Mouse (Mus musculus) adrenal gland, adult 18-20 months (tissue): ENCODE data around the gene Psma6. TPM values are rescaled to one million over a fixed set of nuclear protein-coding genes. Genes with fewer than 3 reads are reported as not detected.

Experiments used
- DNase-seq, 2 experiments: peaks; one replicate each; pipeline ENCODE4 v3.0.0; 2021 to 2022; ENCODE audit warnings: low spot score in 2 of 2
- total RNA-seq, 2 experiments: library from RNA; stranded (reverse); gene quantifications; 1 replicate in 1 of 2; 2 replicates in 1 of 2; pipeline ENCODE4 v1.2.3; 2021

Psma6 gene
- total RNA-seq, 2 experiments from 2014 or later = 230 to 239 TPM

DNA sequence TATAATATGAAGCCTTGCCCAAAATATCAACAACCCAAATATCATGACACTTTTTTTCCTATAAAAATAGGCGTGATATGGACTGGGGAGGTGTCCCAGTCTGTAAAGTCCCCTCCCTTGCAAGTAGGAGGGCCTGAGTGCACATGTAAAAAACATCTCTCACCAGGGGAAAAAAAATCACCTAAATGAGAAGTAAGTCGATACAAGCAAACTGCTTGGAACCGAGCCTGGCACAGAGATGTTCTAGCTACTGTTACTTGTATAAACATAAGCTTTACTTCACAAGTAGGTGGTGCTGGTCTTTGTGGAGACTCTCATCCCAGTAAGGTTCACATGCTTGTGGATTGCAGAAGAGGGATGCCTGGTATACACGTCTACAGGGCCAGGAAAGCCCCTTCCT, 76.9 kb downstream of the Psma6 start:
- DNase-seq = no peak

DNA sequence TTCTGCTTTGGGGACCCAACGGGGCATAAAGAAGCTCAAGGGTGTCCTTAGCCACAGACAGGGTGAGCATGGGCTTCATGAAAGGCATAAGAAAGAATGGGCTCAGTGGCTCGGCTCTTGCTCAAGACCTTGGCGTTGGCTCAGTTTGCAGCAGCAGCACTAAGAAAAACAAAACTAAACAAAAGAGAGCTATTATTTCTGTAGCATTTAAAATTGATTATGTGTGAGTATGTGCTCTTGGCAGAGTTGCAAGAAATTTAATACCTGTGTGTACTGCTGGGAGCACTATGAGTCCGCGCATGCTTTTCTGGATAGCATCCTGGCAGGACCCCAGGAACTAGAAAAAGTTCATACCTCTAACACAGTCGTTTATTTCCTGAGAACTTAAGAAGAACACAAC, 77.7 kb downstream of the Psma6 start:
- no peak for DNase-seq

DNA sequence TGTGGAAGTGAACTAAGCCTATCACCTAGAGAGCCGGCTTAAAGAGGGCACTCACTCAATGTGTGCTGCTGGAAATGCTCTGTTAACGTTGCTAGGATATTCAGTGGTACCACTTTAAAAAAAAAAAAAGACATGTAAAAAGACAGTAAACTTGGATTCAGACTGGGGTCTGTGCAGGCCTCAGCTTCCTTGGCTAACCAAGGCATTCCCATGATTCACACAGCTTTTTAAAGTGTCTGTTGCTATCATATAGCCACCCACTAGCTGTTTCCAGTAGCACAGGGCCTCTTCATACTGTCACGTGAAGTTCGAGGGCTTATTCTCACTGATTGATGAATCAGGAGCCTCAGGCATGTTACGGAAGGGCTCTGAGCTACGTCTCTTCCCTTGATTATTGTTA, 78.4 kb downstream of the Psma6 start:
- DNase-seq = no peak

DNA sequence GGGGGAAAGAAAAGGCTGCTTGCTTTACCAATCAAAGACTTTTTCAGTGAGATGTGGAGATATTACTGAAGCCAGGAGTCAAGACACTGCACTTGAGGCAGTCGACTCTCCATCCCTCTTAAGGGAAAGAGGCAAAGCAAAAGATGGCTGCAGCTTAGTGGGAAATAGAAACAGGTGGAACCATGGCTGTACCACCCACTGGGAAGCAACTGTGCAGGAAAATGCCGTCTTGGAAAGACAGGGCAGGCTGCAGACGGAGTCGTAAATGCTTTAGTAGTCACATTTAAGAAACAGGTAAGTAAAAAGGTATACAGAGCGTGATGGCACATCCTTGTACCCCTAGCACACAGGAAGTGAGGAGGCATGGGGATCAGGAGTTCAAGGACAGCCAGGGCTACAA, 79.1 kb downstream of the Psma6 start:
- no peak for DNase-seq

DNA sequence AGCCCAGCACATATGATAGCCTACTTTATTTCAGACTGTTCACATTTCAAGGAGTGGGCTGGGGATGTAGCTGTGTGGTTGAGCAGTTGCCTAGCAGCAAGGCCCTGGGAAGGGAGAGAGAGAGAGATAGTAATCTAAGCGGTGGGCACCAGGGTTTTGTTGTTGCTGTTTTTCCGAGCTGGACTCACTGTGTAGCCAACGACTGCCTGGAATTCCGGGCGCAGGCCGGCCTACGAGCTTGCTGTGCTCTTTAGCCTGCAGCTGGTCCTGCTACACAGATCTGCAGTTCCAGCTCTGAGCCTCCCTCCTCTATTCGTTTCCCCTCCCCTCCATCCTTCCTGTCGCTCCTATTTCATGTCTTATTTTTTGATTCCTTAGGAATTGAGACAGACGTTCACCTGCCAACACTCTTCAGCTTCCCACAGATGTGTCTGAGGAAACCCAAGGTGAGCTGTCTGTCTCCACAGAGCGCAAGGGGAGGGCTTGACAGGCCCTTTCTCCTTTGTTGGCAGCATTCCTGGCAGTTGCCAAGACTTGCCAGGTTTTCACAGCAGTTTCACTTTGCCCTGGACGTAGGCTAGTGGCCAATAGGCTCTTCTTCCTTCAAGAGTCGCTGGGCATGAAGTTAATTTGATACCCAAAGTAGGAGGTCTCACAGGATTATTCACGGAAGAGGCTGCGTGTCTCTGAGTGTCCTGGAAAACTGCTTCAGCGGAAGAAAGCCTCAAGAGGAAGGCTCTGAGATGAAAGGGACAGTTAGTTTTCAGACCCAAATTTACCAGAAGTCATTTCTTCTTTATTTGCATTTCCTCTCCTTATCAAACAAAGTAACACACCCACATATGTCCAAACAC, 80.2 kb downstream of the Psma6 start:
- peak; percentile 46 to 49 for DNase-seq

DNA sequence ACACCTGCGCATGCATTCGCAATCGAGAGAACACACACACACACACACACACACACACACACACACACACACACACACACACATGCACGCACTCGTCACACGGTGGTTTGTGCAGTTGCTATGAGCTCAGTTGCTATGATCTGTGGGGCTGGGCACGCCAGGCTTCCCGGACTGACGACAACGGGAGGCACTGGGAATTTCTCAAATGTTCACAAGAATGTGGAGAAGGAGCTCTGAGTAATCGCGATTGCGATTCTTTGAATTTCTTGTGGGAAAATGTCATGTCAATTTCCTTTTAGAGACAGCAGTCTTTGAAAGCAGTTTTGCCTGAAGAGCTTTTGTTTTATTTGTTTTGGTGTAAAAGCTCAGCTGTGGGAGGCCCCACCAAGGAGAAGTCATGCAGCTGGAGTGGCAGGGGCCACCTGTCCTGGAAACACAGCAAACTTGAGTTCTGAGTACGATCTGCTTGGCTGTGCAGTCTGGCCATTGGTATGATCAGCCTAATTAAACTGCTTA, 80.9 kb downstream of the Psma6 start:
- no peak for DNase-seq

DNA sequence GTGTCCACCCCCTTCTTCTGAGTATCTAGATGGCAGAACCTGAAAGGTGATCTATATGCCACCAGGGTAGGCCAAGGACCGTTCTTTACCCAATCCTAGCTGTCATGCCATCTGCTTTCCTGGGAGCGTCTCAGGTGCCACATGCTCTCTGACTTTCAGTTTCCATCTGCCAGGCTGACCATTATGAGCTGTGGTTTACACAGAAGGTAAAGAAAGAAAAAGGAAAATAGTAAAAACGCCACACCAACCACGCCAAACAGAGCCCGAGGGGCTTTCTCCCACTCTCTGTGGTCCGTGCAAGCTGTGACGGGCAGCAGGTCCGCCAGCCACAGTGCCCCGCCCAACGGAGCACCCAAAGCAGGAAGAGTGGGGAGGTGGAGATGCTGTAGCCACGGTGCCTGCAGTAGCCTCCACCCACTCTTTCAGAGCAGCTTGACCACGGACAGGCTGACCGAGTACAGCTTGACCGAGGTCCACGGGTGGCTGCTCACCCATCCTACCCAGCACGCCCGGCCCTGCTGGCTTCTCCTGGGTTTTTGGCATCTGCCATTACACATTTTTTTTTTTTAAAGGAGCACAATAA, 81.5 kb downstream of the Psma6 start:
- no peak for DNase-seq

DNA sequence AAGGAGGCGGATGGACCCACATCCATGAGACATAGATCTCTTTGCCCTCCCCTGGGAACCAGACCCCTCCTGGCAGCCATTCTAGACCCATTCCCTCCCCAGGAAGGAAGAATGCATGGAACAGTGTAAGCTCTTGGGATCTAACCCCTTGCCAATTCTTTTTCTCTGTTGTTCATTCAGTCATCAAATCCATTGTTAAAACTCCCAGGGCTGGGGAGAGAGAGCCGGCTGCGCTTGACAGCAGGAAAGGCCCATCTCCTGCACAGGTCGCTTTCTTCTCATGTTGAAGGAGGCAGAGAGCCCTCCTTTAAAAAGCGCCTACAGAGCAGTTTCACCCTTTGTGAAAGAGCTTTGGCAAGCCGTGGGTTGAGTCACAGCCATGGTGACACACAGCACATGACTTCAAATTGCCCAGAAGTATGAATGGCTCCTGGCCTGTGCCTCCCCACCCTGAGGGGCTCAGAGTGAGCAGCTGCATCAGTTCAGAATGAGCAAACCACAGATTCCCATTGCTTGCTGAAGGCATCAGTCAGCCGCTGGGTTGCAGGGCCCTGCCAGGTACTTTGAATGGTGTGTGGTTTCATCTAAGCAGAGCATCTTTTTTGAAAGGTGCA, 82.2 kb downstream of the Psma6 start:
- peak; percentile 43 to 48 for DNase-seq

DNA sequence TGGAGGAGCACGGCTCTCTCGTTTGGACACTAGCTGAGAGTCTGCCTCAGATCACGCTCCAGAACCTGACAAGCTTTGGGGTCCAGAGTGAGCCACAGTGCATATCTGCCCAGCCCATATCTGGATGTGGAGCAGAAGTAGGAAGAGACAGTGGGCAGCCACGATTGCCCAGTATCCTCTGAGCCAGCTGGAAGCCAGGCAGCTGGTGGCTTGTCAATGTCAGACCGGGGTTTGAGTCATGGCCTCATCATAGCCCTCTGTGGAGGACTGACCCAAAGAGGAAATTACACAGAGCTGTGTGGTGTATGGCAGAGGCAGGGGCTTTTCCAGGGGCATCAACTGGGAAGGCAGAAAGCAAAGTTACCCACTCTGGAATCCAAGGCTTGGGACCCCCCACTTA, 82.8 kb downstream of the Psma6 start:
- no peak for DNase-seq

DNA sequence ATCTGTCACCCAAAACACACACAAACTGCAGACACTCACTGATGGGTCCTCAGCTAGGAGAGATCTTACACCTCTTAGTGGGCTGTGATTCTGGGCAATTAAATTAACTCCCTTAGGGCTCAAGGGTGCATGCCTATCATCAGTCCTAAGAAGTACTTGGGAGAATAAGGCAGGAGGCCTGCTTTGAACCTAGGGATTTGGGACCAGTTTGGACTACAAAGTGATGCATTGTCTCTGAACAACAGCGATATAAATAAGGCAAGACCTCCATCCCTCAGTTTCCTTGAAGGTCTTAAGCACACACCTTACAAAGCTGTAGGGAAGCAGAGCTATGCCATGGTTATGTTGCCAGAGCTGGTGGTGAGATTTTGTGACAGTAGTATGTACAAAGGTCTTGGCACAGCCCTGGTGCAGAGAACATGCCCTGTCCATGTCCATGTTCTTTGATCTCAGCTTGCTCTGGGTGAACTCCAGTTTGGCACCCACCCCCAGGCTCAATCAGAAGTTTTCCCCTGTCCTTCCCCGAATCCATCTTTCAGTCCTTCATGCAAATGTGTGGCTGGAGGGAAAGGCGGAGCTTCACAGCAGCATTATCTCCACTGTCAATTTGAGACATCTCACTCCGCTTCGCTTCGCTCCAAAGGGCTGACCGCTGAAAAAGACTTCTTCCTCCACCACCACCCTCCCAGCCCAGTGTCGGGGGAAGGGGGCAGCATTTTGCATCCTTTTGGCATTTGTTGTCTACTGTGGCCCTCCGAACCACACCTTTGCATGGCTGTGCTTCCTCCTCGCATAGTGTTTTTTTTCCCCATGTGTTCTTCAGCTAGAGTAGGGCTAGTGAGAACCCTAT, 83.5 kb downstream of the Psma6 start:
- DNase-seq = no peak

Other genes starting within 250 kb of the Psma6 start
- 100 to 1,000 TPM in 1 of 2 experiments, 10 to 100 TPM in 1; 65.4 to 130 TPM for gene Srp54b, start 229.1 kb upstream of the Psma6 start, total RNA-seq
- gene 1700047I17Rik2, start 184.6 kb upstream of the Psma6 start, total RNA-seq = 10 to 100 TPM in 1 of 2 experiments, not detected in 1; 10.9 TPM
- gene Srp54c, start 154.1 kb upstream of the Psma6 start, total RNA-seq = 10 to 100 TPM; 38.0 to 74.2 TPM
- gene 1110008L16Rik, start 84.6 kb upstream of the Psma6 start, total RNA-seq = 10 to 100 TPM; 11.3 to 15.2 TPM
- 10 to 100 TPM; 11.8 to 12.5 TPM for gene Ppp2r3c, start 81.2 kb upstream of the Psma6 start, total RNA-seq
- 100 to 1,000 TPM in 1 of 2 experiments, 10 to 100 TPM in 1; 72.4 to 107 TPM for gene Nfkbia, start 108.4 kb downstream of the Psma6 start, total RNA-seq
- not detected for gene Aldoart2, start 181.0 kb downstream of the Psma6 start, total RNA-seq
- gene Insm2, start 215.2 kb downstream of the Psma6 start, total RNA-seq = 1 to 10 TPM in 1 of 2 experiments, under 1 TPM in 1; 0.66 to 1.1 TPM